Mouse (Mus musculus) heart, embryonic 14.5 days (tissue): ENCODE data around the gene Klhdc4. TPM values are rescaled to one million over a fixed set of nuclear protein-coding genes. Genes with fewer than 3 reads are reported as not detected.

Source experiments
- ATAC-seq: fragments of 200-750 bp; cut with Nextera tagmentation; 2 replicates; pipeline ENCODE4 v1.8.0; 2017; ENCODE audit warnings: low read depth, moderate TSS enrichment; ENCODE audit not compliant: insufficient number of reproducible peaks, insufficient read depth, low FRiP score
- H3K27ac ChIP-seq, 2 experiments: fragments of 200-500 bp in 1 of 2; fragments of 300-500 bp in 1 of 2; sonication (generic) in 1 of 2; replicated peaks in 1 of 2; 2 replicates each; pipeline ENCODE4 v1.5.1; 2012 to 2014; ENCODE audit warnings: low read depth in 2 of 2, low read length in 2 of 2, control low read depth in 1 of 2, mild to moderate bottlenecking in 1 of 2, mixed read lengths in 1 of 2; ENCODE audit not compliant: control insufficient read depth in 1 of 2, insufficient read depth in 1 of 2
- H3K27me3 ChIP-seq: fragments of 300-500 bp; sonication (generic); 2 replicates; pipeline ENCODE4 v1.6.1; 2014; ENCODE audit warnings: mild to moderate bottlenecking, low read length, control low read depth; ENCODE audit not compliant: control insufficient read depth, insufficient read depth
- H3K36me3 ChIP-seq: fragments of 300-500 bp; sonication (generic); 2 replicates; pipeline ENCODE4 v1.6.1; 2014; ENCODE audit warnings: mild to moderate bottlenecking, control low read depth, low read length, mixed read lengths; ENCODE audit not compliant: control insufficient read depth, insufficient read depth
- H3K4me1 ChIP-seq, 2 experiments: fragments of 200-500 bp in 1 of 2; fragments of 300-500 bp in 1 of 2; sonication (generic) in 1 of 2; 2 replicates each; pipeline ENCODE4 v1.6.1; 2012 to 2014; ENCODE audit warnings: low read length in 2 of 2, control low read depth in 1 of 2, mixed read lengths in 1 of 2; ENCODE audit not compliant: control insufficient read depth in 2 of 2, insufficient read depth in 2 of 2
- H3K4me2 ChIP-seq: fragments of 300-500 bp; sonication (generic); 2 replicates; pipeline ENCODE4 v1.6.1; 2014; ENCODE audit warnings: mild to moderate bottlenecking, low read length
- H3K4me3 ChIP-seq, 2 experiments: fragments of 200-500 bp in 1 of 2; fragments of 300-500 bp in 1 of 2; sonication (generic) in 1 of 2; 2 replicates each; pipeline ENCODE4 v1.5.1; 2012 to 2014; ENCODE audit warnings: low read length in 2 of 2, mild to moderate bottlenecking in 2 of 2, control low read depth in 1 of 2, low read depth in 1 of 2, moderate library complexity in 1 of 2; ENCODE audit not compliant: control insufficient read depth in 1 of 2, insufficient read depth in 1 of 2
- H3K9ac ChIP-seq: fragments of 300-500 bp; sonication (generic); 2 replicates; pipeline ENCODE4 v1.6.1; 2014; ENCODE audit warnings: mild to moderate bottlenecking, low read length
- H3K9me3 ChIP-seq: fragments of 300-500 bp; sonication (generic); 2 replicates; pipeline ENCODE4 v1.6.1; 2016; ENCODE audit warnings: low read length, control low read depth; ENCODE audit not compliant: control insufficient read depth
- WGBS: fragments of 180-500 bp; shearing (Covaris S2); extraction: QIAGEN DNeasy Blood & Tissue Kit; methylation state at CpG from one replicate; pipeline ENCODE4 v1.1.7; 2014; 5-methylcytosine and 5-hydroxymethylcytosine counted together
- polyA plus RNA-seq: library from polyadenylated mRNA; unstranded; fragments of >200 nt; fragmentation: Nextera tagmentation; extraction: Ambion mirVana; gene quantifications from 2 replicates; pipeline ENCODE4 v1.2.1, GENCODE M21; 2014

The Klhdc4 gene
- polyA plus RNA-seq, 1 experiment from 2014 or later, result 20.8 TPM

DNA sequence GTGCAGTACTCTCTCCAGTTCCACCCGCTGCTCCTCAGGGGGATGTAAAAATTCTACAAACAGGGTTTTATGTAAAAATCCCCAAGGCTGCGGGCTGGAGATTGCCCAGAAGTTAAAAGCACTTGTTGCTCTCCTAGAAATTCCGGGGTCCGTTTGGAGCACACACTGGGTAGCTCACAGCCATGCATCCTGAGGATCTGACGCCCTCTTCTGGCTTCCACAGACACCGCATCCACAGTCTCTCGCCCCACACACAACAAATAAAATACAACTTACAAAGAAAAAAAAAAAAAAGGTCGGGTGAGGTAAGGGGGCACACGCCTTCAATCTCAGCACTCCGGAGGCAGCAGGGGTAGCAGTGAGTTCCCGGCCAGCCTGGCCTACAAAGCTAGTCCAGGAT is 21.3 kb downstream of the Klhdc4 start:
- peaks cover 8 to 19% of the 10 kb centered on the region in 2 experiments for H3K4me1 ChIP-seq
- no peak overlapping the region for H3K27ac ChIP-seq
- no peak overlapping the region for H3K4me3 ChIP-seq
- H3K27me3 ChIP-seq, result no peaks in the 10 kb centered on the region
- no peak overlapping the region for H3K4me2 ChIP-seq
- no peak overlapping the region for H3K9ac ChIP-seq
- WGBS, result 78% methylated on average over 11 of the region's 11 CpGs
- no peaks in the 10 kb centered on the region for H3K9me3 ChIP-seq
- peaks cover 52% of the 10 kb centered on the region for H3K36me3 ChIP-seq
- no peak for ATAC-seq

GRCm38 (mm10) chr8:121806126-121806525 is 23.2 kb downstream of the Klhdc4 start:
- no peak overlapping the region for H3K27ac ChIP-seq
- H3K4me2 ChIP-seq, result no peak overlapping the region
- WGBS, result 86% methylated on average over 13 of the region's 13 CpGs
- H3K9ac ChIP-seq, result no peak overlapping the region
- H3K4me3 ChIP-seq, result no peak overlapping the region
- no peak for ATAC-seq
- H3K27me3 ChIP-seq, result no peaks in the 10 kb centered on the region
- H3K4me1 ChIP-seq, result peaks cover 8 to 23% of the 10 kb centered on the region in 2 experiments
- peaks cover 39% of the 10 kb centered on the region for H3K36me3 ChIP-seq
- H3K9me3 ChIP-seq, result no peaks in the 10 kb centered on the region

DNA sequence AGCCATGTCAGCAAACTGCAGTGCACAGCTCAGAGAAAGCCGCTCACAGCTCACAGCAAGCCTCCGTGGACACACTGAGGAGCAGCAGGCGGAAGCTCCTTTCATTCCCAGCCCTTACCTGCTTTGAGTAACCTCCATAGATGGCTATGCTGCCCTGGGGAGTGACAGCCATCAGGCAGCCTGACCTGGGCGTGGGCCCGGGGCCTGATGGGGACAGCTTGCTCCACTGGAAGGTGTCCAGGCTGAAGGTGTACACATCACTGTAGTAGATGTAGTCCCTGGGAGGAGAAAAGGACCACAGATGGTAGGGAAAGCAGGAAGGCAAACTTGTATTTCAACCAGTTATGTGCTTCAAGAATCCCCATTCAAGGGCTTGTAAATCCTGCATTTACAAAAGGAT is 24.5 kb downstream of the Klhdc4 start:
- Histone ChIP-seq H3K4me3 (no peak overlapping the region), H3K27me3 (no peaks in the 10 kb centered on the region), H3K27ac (no peak overlapping the region), H3K4me2 (no peak overlapping the region), H3K9ac (no peak overlapping the region), H3K4me1 (peaks cover 14 to 31% of the 10 kb centered on the region in 2 experiments), H3K9me3 (no peaks in the 10 kb centered on the region), H3K36me3 (peaks cover 38% of the 10 kb centered on the region)
- no peak for ATAC-seq
- WGBS, result 88% methylated on average over 5 of the region's 5 CpGs

DNA sequence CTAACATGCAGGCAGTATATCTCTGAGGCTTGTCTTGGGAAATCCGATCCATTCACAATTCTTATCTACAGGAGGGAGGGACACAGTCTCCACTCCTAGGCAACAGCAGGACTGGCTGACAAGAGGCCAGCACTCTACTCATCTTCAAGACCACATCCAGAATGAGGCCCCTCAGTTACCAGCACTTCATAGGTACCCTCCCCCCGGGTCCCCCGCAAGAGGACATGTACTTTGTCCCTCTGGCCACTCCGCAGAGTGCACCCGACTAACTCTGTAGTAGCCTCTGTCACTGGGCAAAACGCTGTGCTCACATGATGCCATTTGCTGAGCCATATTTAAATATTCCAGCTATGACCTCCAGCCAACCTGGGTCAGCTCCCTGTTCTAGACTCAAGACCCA is 31.0 kb downstream of the Klhdc4 start:
- Histone ChIP-seq H3K27me3 (no peaks in the 10 kb centered on the region), H3K36me3 (peaks cover 53% of the 10 kb centered on the region), H3K4me2 (0 out of 2 replicates have a peak overlapping the region, but pooled peaks have one; percentile 4), H3K27ac (peak overlapping the region in 1 of 2 experiments; percentile 57; a peak in 2 of 4 replicates), H3K4me3 (no peak overlapping the region), H3K4me1 (peaks cover 23 to 30% of the 10 kb centered on the region in 2 experiments), H3K9ac (peak overlapping the region; percentile 21), H3K9me3 (no peaks in the 10 kb centered on the region)
- WGBS, result 30% methylated on average over 6 of the region's 6 CpGs
- no peak; the same call in 1 of the 2 replicates for ATAC-seq

- no peaks in the 10 kb centered on the region for H3K9me3 ChIP-seq
- WGBS, result 91% methylated on average over 11 of the region's 11 CpGs
- H3K4me2 ChIP-seq, result no peak overlapping the region
- H3K4me1 ChIP-seq, result peaks cover 35 to 41% of the 10 kb centered on the region in 2 experiments
- H3K4me3 ChIP-seq, result no peak overlapping the region
- H3K27ac ChIP-seq, result no peak overlapping the region
- peaks cover 47% of the 10 kb centered on the region for H3K36me3 ChIP-seq
- no peaks in the 10 kb centered on the region for H3K27me3 ChIP-seq
- H3K9ac ChIP-seq, result no peak overlapping the region
- no peak for ATAC-seq
Observed at GRCm38 (mm10) chr8:121796406-121796805, 33.0 kb downstream of the Klhdc4 start.

- Histone ChIP-seq H3K4me3 (no peak overlapping the region), H3K4me2 (no peak overlapping the region), H3K9me3 (no peaks in the 10 kb centered on the region), H3K9ac (no peak overlapping the region), H3K27ac (no peak overlapping the region), H3K27me3 (no peaks in the 10 kb centered on the region), H3K4me1 (peaks cover 31% of the 10 kb centered on the region in 2 experiments), H3K36me3 (peaks cover 46% of the 10 kb centered on the region)
- WGBS, result 84% methylated on average over 8 of the region's 8 CpGs
- ATAC-seq, result no peak
Observed at GRCm38 (mm10) chr8:121795461-121795860, 33.9 kb downstream of the Klhdc4 start.

GRCm38 (mm10) chr8:121794151-121794550 is 35.2 kb downstream of the Klhdc4 start:
- Histone ChIP-seq H3K36me3 (peaks cover 42% of the 10 kb centered on the region), H3K27me3 (no peaks in the 10 kb centered on the region), H3K9me3 (no peaks in the 10 kb centered on the region), H3K4me1 (peaks cover 28 to 29% of the 10 kb centered on the region in 2 experiments), H3K27ac (no peak overlapping the region), H3K4me2 (no peak overlapping the region), H3K9ac (no peak overlapping the region), H3K4me3 (no peak overlapping the region)
- no peak for ATAC-seq
- WGBS, result 61% methylated on average over 3 of the region's 3 CpGs

GRCm38 (mm10) chr8:121792627-121793026 is 36.7 kb downstream of the Klhdc4 start:
- Histone ChIP-seq H3K4me2 (no peak overlapping the region), H3K4me3 (no peak overlapping the region), H3K27me3 (no peaks in the 10 kb centered on the region), H3K4me1 (peaks cover 15 to 16% of the 10 kb centered on the region in 2 experiments), H3K9ac (no peak overlapping the region; the same call in 1 of the 2 replicates), H3K9me3 (no peaks in the 10 kb centered on the region), H3K36me3 (peaks cover 32% of the 10 kb centered on the region), H3K27ac (peak overlapping the region; percentile 25 to 53; a peak in 3 of 4 replicates)
- no peak for ATAC-seq
- WGBS, result 37% methylated on average over 4 of the region's 4 CpGs
